Mouse (Mus musculus): ENCODE data around the gene Dennd1a.

Dennd1a gene

GRCm38 (mm10) chr2:37799137-37799536 lies 488.1 kb downstream of the Dennd1a start:
- no peak for DNase-seq

- no peak for DNase-seq
These were observed 490.1 kb downstream of the Dennd1a start for GRCm38 (mm10) chr2:37797046-37797445.

- DNase-seq, result no peak
These were observed 491.2 kb downstream of the Dennd1a start for GRCm38 (mm10) chr2:37796021-37796420.

GRCm38 (mm10) chr2:37791340-37791739 lies 495.9 kb downstream of the Dennd1a start:
- no peak for DNase-seq

- DNase-seq, result no peak
These were observed 496.5 kb downstream of the Dennd1a start for GRCm38 (mm10) chr2:37790738-37791137.

- DNase-seq, result no peak
These were observed 497.2 kb downstream of the Dennd1a start for GRCm38 (mm10) chr2:37789995-37790394.

GRCm38 (mm10) chr2:37789029-37789428 lies 498.2 kb downstream of the Dennd1a start:
- DNase-seq, result no peak

- peak; percentile 58 for DNase-seq
These were observed 498.8 kb downstream of the Dennd1a start for GRCm38 (mm10) chr2:37788176-37788962.

GRCm38 (mm10) chr2:37786461-37786860 lies 500.7 kb downstream of the Dennd1a start:
- peak; percentile 56 for DNase-seq

GRCm38 (mm10) chr2:37784473-37784872 lies 502.7 kb downstream of the Dennd1a start:
- peak; percentile 43 for DNase-seq

GRCm38 (mm10) chr2:37782002-37782401 lies 505.2 kb downstream of the Dennd1a start:
- no peak for DNase-seq

GRCm38 (mm10) chr2:37781421-37781820 lies 505.8 kb downstream of the Dennd1a start:
- DNase-seq, result no peak

- DNase-seq, result peak; percentile 72
These were observed 506.8 kb downstream of the Dennd1a start for GRCm38 (mm10) chr2:37780270-37780929.

- DNase-seq, result no peak
These were observed 509.1 kb downstream of the Dennd1a start for GRCm38 (mm10) chr2:37777958-37778720.

GRCm38 (mm10) chr2:37776611-37777411 lies 510.4 kb downstream of the Dennd1a start:
- no peak for DNase-seq

GRCm38 (mm10) chr2:37776016-37776415 lies 511.2 kb downstream of the Dennd1a start, which contains the start of gene Crb2:
Gene Crb2, plus strand, starts transcription at chr2:37776249.
- peak; percentile 47 for DNase-seq

GRCm38 (mm10) chr2:37774571-37774970 lies 512.6 kb downstream of the Dennd1a start:
- peak; percentile 77 for DNase-seq

- peak; percentile 93 for DNase-seq
These were observed 515.4 kb downstream of the Dennd1a start for GRCm38 (mm10) chr2:37771618-37772285.

- no peak for DNase-seq
These were observed 517.4 kb downstream of the Dennd1a start for GRCm38 (mm10) chr2:37769793-37770192.

GRCm38 (mm10) chr2:37768903-37769302 lies 518.3 kb downstream of the Dennd1a start:
- DNase-seq, result peak; percentile 46

GRCm38 (mm10) chr2:37767739-37768138 lies 519.5 kb downstream of the Dennd1a start:
- DNase-seq, result no peak

GRCm38 (mm10) chr2:37767080-37767547 lies 520.1 kb downstream of the Dennd1a start:
- peak; percentile 78 for DNase-seq
